Mouse (Mus musculus): ENCODE measurements at regions not wholly inside any gene's neighbourhood (a gene's known extent, or its start where the extent isn't known, plus 50 kb on each side); places are given as distances from the start of the nearest gene placed in this dataset.

GRCm38 (mm10) chr2:75341310-75341709, 317.8 kb upstream of the Hnrnpa3 start:
- TF ChIP-seq CTCF (IDR thresholded peaks at IDR 0.05; ENCODE audit: borderline replicate concordance, control insufficient read depth, extremely low read depth, insufficient read depth, low read length, poor library complexity) (no peak), POLR2A (IDR thresholded peaks at IDR 0.05; ENCODE audit: control insufficient read depth, extremely low read depth, insufficient read depth, low read length, poor library complexity) (no peak)
